Mouse (Mus musculus): ENCODE measurements around the gene Igf2bp2. TPM values are rescaled to one million over a fixed set of nuclear protein-coding genes. Genes with fewer than 3 reads are reported as not detected.
A peak's percentile ranks its signal among the peaks of the same experiment; 100 is the strongest.

Igf2bp2 gene
- polyA plus RNA-seq, 1 experiment: 1.8 TPM

DNA sequence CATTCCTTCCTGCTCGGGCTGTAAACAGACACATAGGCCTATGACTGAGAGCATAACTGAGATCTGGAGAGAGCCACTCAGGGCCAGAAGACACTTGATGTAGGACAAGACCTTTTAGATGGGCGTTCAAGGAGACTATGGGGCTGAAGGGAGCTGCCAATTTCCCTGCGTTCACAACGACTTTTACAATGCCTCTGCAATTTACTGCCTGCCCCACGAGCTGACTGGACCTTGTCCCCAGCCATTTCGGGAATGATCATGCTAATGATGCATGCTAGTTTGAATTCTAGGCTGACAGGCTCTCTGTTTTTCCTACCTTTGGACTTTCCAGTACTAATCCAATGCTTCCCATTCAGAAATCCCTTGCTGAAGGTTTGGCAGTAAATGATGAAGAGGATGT is 22.2 kb downstream of the Igf2bp2 start:
- WGBS: 89% methylated on average over 6 of the region's 6 CpGs
- H3K27me3 ChIP-seq (ENCODE audit: control insufficient read depth, insufficient read depth, low read length): no peaks in the 10 kb centered on the region
- no peak overlapping the region for H3K4me3 ChIP-seq (ENCODE audit: control insufficient read depth, insufficient read depth, low read length)
- TF ChIP-seq CTCF (IDR thresholded peaks at IDR 0.05; ENCODE audit: borderline replicate concordance, control insufficient read depth, extremely low read depth, insufficient read depth, low read length, poor library complexity): no peak
- no peak for TF ChIP-seq POLR2A (IDR thresholded peaks at IDR 0.05; ENCODE audit: control insufficient read depth, extremely low read depth, insufficient read depth, low read length, poor library complexity)
- no peaks in the 10 kb centered on the region for H3K36me3 ChIP-seq (ENCODE audit: control insufficient read depth, insufficient read depth, low read length)
- no peak for DNase-seq
- no peak overlapping the region for H3K27ac ChIP-seq (ENCODE audit: control insufficient read depth, insufficient read depth, low read length)
- peaks cover 20% of the 10 kb centered on the region for H3K4me1 ChIP-seq (replicated peaks; ENCODE audit: control insufficient read depth, insufficient read depth, low read length)

GRCm38 (mm10) chr16:22139821-22140220 is 23.3 kb downstream of the Igf2bp2 start:
- no peak for DNase-seq
- Histone ChIP-seq H3K4me3 (ENCODE audit: control insufficient read depth, insufficient read depth, low read length) (no peak overlapping the region), H3K4me1 (replicated peaks; ENCODE audit: control insufficient read depth, insufficient read depth, low read length) (peaks cover 27% of the 10 kb centered on the region), H3K27ac (ENCODE audit: control insufficient read depth, insufficient read depth, low read length) (no peak overlapping the region), H3K27me3 (ENCODE audit: control insufficient read depth, insufficient read depth, low read length) (no peaks in the 10 kb centered on the region), H3K36me3 (ENCODE audit: control insufficient read depth, insufficient read depth, low read length) (no peaks in the 10 kb centered on the region)
- TF ChIP-seq CTCF (IDR thresholded peaks at IDR 0.05; ENCODE audit: borderline replicate concordance, control insufficient read depth, extremely low read depth, insufficient read depth, low read length, poor library complexity) (no peak), POLR2A (IDR thresholded peaks at IDR 0.05; ENCODE audit: control insufficient read depth, extremely low read depth, insufficient read depth, low read length, poor library complexity) (no peak)
- WGBS: 93% methylated on average over 5 of the region's 5 CpGs

- Histone ChIP-seq H3K36me3 (ENCODE audit: control insufficient read depth, insufficient read depth, low read length) (no peaks in the 10 kb centered on the region), H3K27ac (ENCODE audit: control insufficient read depth, insufficient read depth, low read length) (no peak overlapping the region), H3K27me3 (ENCODE audit: control insufficient read depth, insufficient read depth, low read length) (no peaks in the 10 kb centered on the region), H3K4me1 (replicated peaks; ENCODE audit: control insufficient read depth, insufficient read depth, low read length) (peaks cover 38% of the 10 kb centered on the region), H3K4me3 (ENCODE audit: control insufficient read depth, insufficient read depth, low read length) (no peak overlapping the region)
- WGBS: 93% methylated on average over 5 of the region's 5 CpGs
- DNase-seq: no peak
- TF ChIP-seq CTCF (IDR thresholded peaks at IDR 0.05; ENCODE audit: borderline replicate concordance, control insufficient read depth, extremely low read depth, insufficient read depth, low read length, poor library complexity) (no peak), POLR2A (IDR thresholded peaks at IDR 0.05; ENCODE audit: control insufficient read depth, extremely low read depth, insufficient read depth, low read length, poor library complexity) (no peak)
Measured at GRCm38 (mm10) chr16:22136198-22136597, 26.9 kb downstream of the Igf2bp2 start.

GRCm38 (mm10) chr16:22131321-22131720 is 31.8 kb downstream of the Igf2bp2 start:
- Histone ChIP-seq H3K4me1 (replicated peaks; ENCODE audit: control insufficient read depth, insufficient read depth, low read length) (peaks cover 29% of the 10 kb centered on the region), H3K36me3 (ENCODE audit: control insufficient read depth, insufficient read depth, low read length) (no peaks in the 10 kb centered on the region), H3K27me3 (ENCODE audit: control insufficient read depth, insufficient read depth, low read length) (no peaks in the 10 kb centered on the region), H3K27ac (ENCODE audit: control insufficient read depth, insufficient read depth, low read length) (no peak overlapping the region; the same call in 1 of the 2 replicates), H3K4me3 (ENCODE audit: control insufficient read depth, insufficient read depth, low read length) (no peak overlapping the region)
- 24% methylated on average over 6 of the region's 6 CpGs for WGBS
- no peak for TF ChIP-seq CTCF (IDR thresholded peaks at IDR 0.05; ENCODE audit: borderline replicate concordance, control insufficient read depth, extremely low read depth, insufficient read depth, low read length, poor library complexity)
- TF ChIP-seq POLR2A (IDR thresholded peaks at IDR 0.05; ENCODE audit: control insufficient read depth, extremely low read depth, insufficient read depth, low read length, poor library complexity): no peak
- DNase-seq: peak; percentile 53

DNA sequence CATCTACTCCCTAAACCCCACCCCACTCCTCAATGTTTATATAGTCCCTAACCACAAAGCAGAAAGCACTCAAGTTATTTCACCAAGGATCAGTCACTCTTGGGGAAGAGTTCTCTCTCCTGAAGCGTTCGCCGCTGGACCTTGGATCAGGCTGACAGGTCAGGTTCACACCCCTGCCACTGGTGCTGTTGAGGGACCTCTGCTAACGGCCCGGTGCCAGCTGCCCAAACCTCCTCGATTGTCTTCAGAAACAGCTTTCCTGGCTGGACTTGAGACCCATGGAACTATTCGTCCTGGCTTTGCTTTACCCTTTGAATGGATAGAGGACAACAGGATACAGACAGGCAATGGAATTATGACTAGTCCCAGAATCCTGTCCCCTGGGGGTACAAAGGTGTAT is 33.6 kb downstream of the Igf2bp2 start:
- DNase-seq: no peak
- Histone ChIP-seq H3K4me1 (replicated peaks; ENCODE audit: control insufficient read depth, insufficient read depth, low read length) (peaks cover 25% of the 10 kb centered on the region), H3K27ac (ENCODE audit: control insufficient read depth, insufficient read depth, low read length) (no peak overlapping the region), H3K27me3 (ENCODE audit: control insufficient read depth, insufficient read depth, low read length) (no peaks in the 10 kb centered on the region), H3K4me3 (ENCODE audit: control insufficient read depth, insufficient read depth, low read length) (no peak overlapping the region), H3K36me3 (ENCODE audit: control insufficient read depth, insufficient read depth, low read length) (no peaks in the 10 kb centered on the region)
- TF ChIP-seq CTCF (IDR thresholded peaks at IDR 0.05; ENCODE audit: borderline replicate concordance, control insufficient read depth, extremely low read depth, insufficient read depth, low read length, poor library complexity) (no peak), POLR2A (IDR thresholded peaks at IDR 0.05; ENCODE audit: control insufficient read depth, extremely low read depth, insufficient read depth, low read length, poor library complexity) (no peak)
- WGBS: 93% methylated on average over 7 of the region's 7 CpGs

GRCm38 (mm10) chr16:22128595-22128994 is 34.5 kb downstream of the Igf2bp2 start:
- DNase-seq: no peak
- no peaks in the 10 kb centered on the region for H3K36me3 ChIP-seq (ENCODE audit: control insufficient read depth, insufficient read depth, low read length)
- H3K27ac ChIP-seq (ENCODE audit: control insufficient read depth, insufficient read depth, low read length): no peak overlapping the region
- no peaks in the 10 kb centered on the region for H3K27me3 ChIP-seq (ENCODE audit: control insufficient read depth, insufficient read depth, low read length)
- peaks cover 22% of the 10 kb centered on the region for H3K4me1 ChIP-seq (replicated peaks; ENCODE audit: control insufficient read depth, insufficient read depth, low read length)
- 91% methylated on average over 2 of the region's 2 CpGs for WGBS
- TF ChIP-seq CTCF (IDR thresholded peaks at IDR 0.05; ENCODE audit: borderline replicate concordance, control insufficient read depth, extremely low read depth, insufficient read depth, low read length, poor library complexity): no peak
- no peak for TF ChIP-seq POLR2A (IDR thresholded peaks at IDR 0.05; ENCODE audit: control insufficient read depth, extremely low read depth, insufficient read depth, low read length, poor library complexity)
- H3K4me3 ChIP-seq (ENCODE audit: control insufficient read depth, insufficient read depth, low read length): no peak overlapping the region

- Histone ChIP-seq H3K27me3 (ENCODE audit: control insufficient read depth, insufficient read depth, low read length) (no peaks in the 10 kb centered on the region), H3K27ac (ENCODE audit: control insufficient read depth, insufficient read depth, low read length) (no peak overlapping the region), H3K4me1 (replicated peaks; ENCODE audit: control insufficient read depth, insufficient read depth, low read length) (peaks cover 17% of the 10 kb centered on the region), H3K36me3 (ENCODE audit: control insufficient read depth, insufficient read depth, low read length) (no peaks in the 10 kb centered on the region), H3K4me3 (ENCODE audit: control insufficient read depth, insufficient read depth, low read length) (no peak overlapping the region)
- DNase-seq: no peak
- over 99% methylated on average over 5 of the region's 5 CpGs for WGBS
- TF ChIP-seq CTCF (IDR thresholded peaks at IDR 0.05; ENCODE audit: borderline replicate concordance, control insufficient read depth, extremely low read depth, insufficient read depth, low read length, poor library complexity) (no peak), POLR2A (IDR thresholded peaks at IDR 0.05; ENCODE audit: control insufficient read depth, extremely low read depth, insufficient read depth, low read length, poor library complexity) (no peak)
Measured at GRCm38 (mm10) chr16:22127806-22128205, 35.3 kb downstream of the Igf2bp2 start.
